Mouse (Mus musculus): ENCODE results near the gene Carnmt1. TPM values are rescaled to one million over a fixed set of nuclear protein-coding genes. Genes with fewer than 3 reads are reported as not detected.

The Carnmt1 gene
- polyA plus RNA-seq, 2 experiments = 7.7 to 23.0 TPM

DNA sequence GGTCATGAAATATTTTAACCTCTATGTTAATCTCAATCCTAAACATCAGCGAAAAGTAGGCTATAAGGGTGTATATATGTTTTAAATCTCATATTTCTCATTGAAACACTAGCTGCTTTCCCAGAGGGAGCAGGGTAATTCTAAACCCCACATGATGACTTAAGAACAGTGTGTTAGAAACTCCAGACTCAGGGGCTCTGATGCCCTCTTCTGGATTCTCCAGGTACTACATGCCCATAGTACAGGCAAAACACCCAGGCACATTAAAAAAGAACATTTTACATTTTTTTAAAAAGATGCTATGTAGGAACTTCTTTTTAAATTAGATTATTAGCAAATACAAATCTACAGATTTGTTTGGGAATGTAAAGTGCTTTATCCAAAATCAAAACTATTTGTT lies 45.8 kb downstream of the Carnmt1 start:
- Histone ChIP-seq H3K36me3 (replicated peaks; ENCODE audit: control insufficient read depth, insufficient read depth, low read depth) (peaks cover 26% of the 10 kb centered on the region), H3K9ac (replicated peaks) (no peak overlapping the region), H3K27ac (no peak overlapping the region), H3K4me3 (ENCODE audit: insufficient read depth in 1 of 2, low read depth in 2 of 2, low read length in 2 of 2) (no peak overlapping the region; a peak in 1 of 4 replicates), H3K9me3 (ENCODE audit: control insufficient read depth, low read length) (no peaks in the 10 kb centered on the region), H3K27me3 (ENCODE audit: control insufficient read depth, insufficient read depth, low read length) (no peaks in the 10 kb centered on the region), H3K4me2 (ENCODE audit: low read depth) (peak overlapping the region; percentile 87; the same call in 1 of the 2 replicates), H3K4me1 (replicated peaks; ENCODE audit: control insufficient read depth in 2 of 2, insufficient read depth in 2 of 2, low read length in 1 of 2) (peaks cover 17 to 24% of the 10 kb centered on the region in 2 experiments)
- DNase-seq (ENCODE audit: low read depth in 3 of 3, low spot score in 3 of 3) = peak; percentile 58 to 70 (median 58)
- no peak for ATAC-seq (ENCODE audit: insufficient read depth)
- WGBS (ENCODE audit: insufficient replicate concordance) = 27% methylated on average over 1 of the region's 1 CpGs
- TF ChIP-seq CTCF (IDR thresholded peaks at IDR 0.05; ENCODE audit: low read depth) (peak; percentile 79), EP300 (IDR thresholded peaks at IDR 0.05; ENCODE audit: low read depth) (no peak)

DNA sequence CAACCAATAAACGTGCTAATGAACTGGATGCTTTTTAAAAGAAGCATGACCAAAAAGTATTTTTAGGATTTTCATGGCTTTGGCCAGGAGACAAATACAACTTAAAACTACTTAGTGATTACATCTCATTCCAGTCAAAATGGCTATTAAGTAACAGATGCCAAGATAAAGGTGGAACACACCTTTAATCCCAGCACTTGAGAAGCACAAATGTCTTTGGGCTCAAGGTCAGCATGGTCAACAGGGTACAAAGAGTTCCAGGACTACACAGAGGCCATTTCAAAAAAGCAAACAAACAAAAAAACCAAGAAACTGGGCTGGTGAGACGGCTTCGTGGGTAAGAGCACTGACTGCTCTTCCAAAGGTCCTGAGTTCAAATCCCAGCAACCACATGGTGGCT lies 49.8 kb downstream of the Carnmt1 start:
- TF ChIP-seq EP300 (IDR thresholded peaks at IDR 0.05; ENCODE audit: low read depth) (no peak), CTCF (IDR thresholded peaks at IDR 0.05; ENCODE audit: low read depth) (no peak)
- Histone ChIP-seq H3K27me3 (ENCODE audit: control insufficient read depth, insufficient read depth, low read length) (no peaks in the 10 kb centered on the region), H3K9me3 (ENCODE audit: control insufficient read depth, low read length) (no peaks in the 10 kb centered on the region), H3K4me1 (replicated peaks; ENCODE audit: control insufficient read depth in 2 of 2, insufficient read depth in 2 of 2, low read length in 1 of 2) (peaks cover 2 to 5% of the 10 kb centered on the region in 2 experiments; a peak in 2 of 4 replicates), H3K4me2 (ENCODE audit: low read depth) (no peak overlapping the region), H3K27ac (no peak overlapping the region), H3K36me3 (replicated peaks; ENCODE audit: control insufficient read depth, insufficient read depth, low read depth) (peaks cover 22% of the 10 kb centered on the region), H3K4me3 (ENCODE audit: insufficient read depth in 1 of 2, low read depth in 2 of 2, low read length in 2 of 2) (no peak overlapping the region), H3K9ac (replicated peaks) (no peak overlapping the region)
- WGBS (ENCODE audit: insufficient replicate concordance) = 76% methylated on average over 3 of the region's 3 CpGs
- ATAC-seq (ENCODE audit: insufficient read depth) (no peak), DNase-seq (ENCODE audit: low read depth in 3 of 3, low spot score in 3 of 3) (no peak)

DNA sequence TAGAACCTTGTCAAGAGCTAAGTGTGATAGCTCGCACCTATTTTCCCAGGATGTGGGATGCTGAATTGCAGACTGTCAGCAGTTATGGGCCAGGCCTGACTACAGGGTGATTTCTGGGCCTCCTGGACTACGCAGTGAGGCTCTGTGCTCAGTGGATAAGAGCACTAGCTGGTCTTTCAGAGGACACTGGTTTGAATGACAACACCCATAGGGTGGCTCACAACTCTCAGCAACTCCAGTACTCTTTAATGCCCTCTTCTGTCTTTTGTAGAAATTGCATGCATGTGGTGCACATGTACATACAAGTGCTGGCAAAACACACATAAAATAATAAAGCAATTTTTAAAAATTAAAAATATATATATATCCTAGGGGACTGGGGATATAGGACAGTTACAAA lies 54.6 kb downstream of the Carnmt1 start:
- Histone ChIP-seq H3K4me3 (ENCODE audit: insufficient read depth in 1 of 2, low read depth in 2 of 2, low read length in 2 of 2) (no peak overlapping the region), H3K9me3 (ENCODE audit: control insufficient read depth, low read length) (no peaks in the 10 kb centered on the region), H3K4me1 (replicated peaks; ENCODE audit: control insufficient read depth in 2 of 2, insufficient read depth in 2 of 2, low read length in 1 of 2) (no peaks in the 10 kb centered on the region), H3K36me3 (replicated peaks; ENCODE audit: control insufficient read depth, insufficient read depth, low read depth) (no peaks in the 10 kb centered on the region), H3K4me2 (ENCODE audit: low read depth) (no peak overlapping the region), H3K27me3 (ENCODE audit: control insufficient read depth, insufficient read depth, low read length) (no peaks in the 10 kb centered on the region), H3K9ac (replicated peaks) (no peak overlapping the region), H3K27ac (no peak overlapping the region)
- TF ChIP-seq EP300 (IDR thresholded peaks at IDR 0.05; ENCODE audit: low read depth) (no peak), CTCF (IDR thresholded peaks at IDR 0.05; ENCODE audit: low read depth) (peak; percentile 33)
- WGBS (ENCODE audit: insufficient replicate concordance) = 31% methylated on average over 2 of the region's 2 CpGs
- ATAC-seq (ENCODE audit: insufficient read depth) (peak; percentile 65), DNase-seq (ENCODE audit: low read depth in 3 of 3, low spot score in 3 of 3) (no peak)

GRCm38 (mm10) chr19:18730255-18730654 lies 59.7 kb downstream of the Carnmt1 start:
- Histone ChIP-seq H3K36me3 (replicated peaks; ENCODE audit: control insufficient read depth, insufficient read depth, low read depth) (no peaks in the 10 kb centered on the region), H3K4me3 (ENCODE audit: insufficient read depth in 1 of 2, low read depth in 2 of 2, low read length in 2 of 2) (no peak overlapping the region), H3K27me3 (ENCODE audit: control insufficient read depth, insufficient read depth, low read length) (no peaks in the 10 kb centered on the region), H3K27ac (no peak overlapping the region), H3K9me3 (ENCODE audit: control insufficient read depth, low read length) (no peaks in the 10 kb centered on the region), H3K4me2 (ENCODE audit: low read depth) (no peak overlapping the region), H3K4me1 (replicated peaks; ENCODE audit: control insufficient read depth in 2 of 2, insufficient read depth in 2 of 2, low read length in 1 of 2) (0 out of 4 replicates have a peak, but pooled peaks cover 0 to 2% of the 10 kb centered on the region in 2 experiments), H3K9ac (replicated peaks) (no peak overlapping the region)
- ATAC-seq (ENCODE audit: insufficient read depth) (no peak), DNase-seq (ENCODE audit: low read depth in 3 of 3, low spot score in 3 of 3) (no peak)
- no peak for TF ChIP-seq EP300 (IDR thresholded peaks at IDR 0.05; ENCODE audit: low read depth)
- WGBS (ENCODE audit: insufficient replicate concordance) = 45% methylated on average over 7 of the region's 7 CpGs

- H3K9ac ChIP-seq (replicated peaks) = no peak overlapping the region
- no peak overlapping the region for H3K4me2 ChIP-seq (ENCODE audit: low read depth)
- no peak overlapping the region for H3K4me3 ChIP-seq (ENCODE audit: insufficient read depth in 1 of 2, low read depth in 2 of 2, low read length in 2 of 2)
- no peaks in the 10 kb centered on the region for H3K27me3 ChIP-seq (ENCODE audit: control insufficient read depth, insufficient read depth, low read length)
- DNase-seq (ENCODE audit: low read depth in 3 of 3, low spot score in 3 of 3) (no peak), ATAC-seq (ENCODE audit: insufficient read depth) (no peak)
- H3K9me3 ChIP-seq (ENCODE audit: control insufficient read depth, low read length) = no peaks in the 10 kb centered on the region
- no peak overlapping the region for H3K27ac ChIP-seq
- H3K36me3 ChIP-seq (replicated peaks; ENCODE audit: control insufficient read depth, insufficient read depth, low read depth) = no peaks in the 10 kb centered on the region
- TF ChIP-seq EP300 (IDR thresholded peaks at IDR 0.05; ENCODE audit: low read depth) (no peak), CTCF (IDR thresholded peaks at IDR 0.05; ENCODE audit: low read depth) (no peak)
- 41% methylated on average over 7 of the region's 7 CpGs for WGBS (ENCODE audit: insufficient replicate concordance)
- 0 out of 4 replicates have a peak, but pooled peaks cover 0 to 2% of the 10 kb centered on the region in 2 experiments for H3K4me1 ChIP-seq (replicated peaks; ENCODE audit: control insufficient read depth in 2 of 2, insufficient read depth in 2 of 2, low read length in 1 of 2)
Observed at GRCm38 (mm10) chr19:18731077-18731476, 60.5 kb downstream of the Carnmt1 start.

Data from liver, embryonic 14.5 days (tissue).